Mouse (Mus musculus) embryo, embryonic 9.5 days (tissue): ENCODE measurements around the gene Glis3.

ENCODE experiments used
- DNase-seq: peaks from one replicate; pipeline ENCODE4 v3.0.0-alpha.2; 2017; ENCODE audit errors: extremely low spot score

The Glis3 gene

DNA sequence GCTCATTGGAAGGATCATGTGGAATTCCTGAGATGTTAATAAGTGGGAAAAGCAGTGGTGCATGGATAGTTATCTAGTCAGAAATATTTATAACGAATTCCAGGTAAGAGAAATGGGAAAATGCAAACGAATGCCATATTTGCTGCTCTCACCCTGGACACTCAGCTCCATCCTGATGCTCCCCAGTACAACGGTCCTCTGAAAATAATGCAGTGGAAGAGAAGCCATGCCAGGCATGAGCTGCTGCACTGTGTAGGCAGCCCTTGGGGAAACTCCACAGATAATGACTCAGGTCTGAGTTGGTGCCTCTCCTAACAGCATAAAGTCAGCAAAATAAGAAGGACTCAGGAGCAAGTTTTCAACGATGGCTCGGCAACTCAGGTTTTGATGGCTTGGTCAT lies 433.7 kb downstream of the Glis3 start:
- DNase-seq: no peak

DNA sequence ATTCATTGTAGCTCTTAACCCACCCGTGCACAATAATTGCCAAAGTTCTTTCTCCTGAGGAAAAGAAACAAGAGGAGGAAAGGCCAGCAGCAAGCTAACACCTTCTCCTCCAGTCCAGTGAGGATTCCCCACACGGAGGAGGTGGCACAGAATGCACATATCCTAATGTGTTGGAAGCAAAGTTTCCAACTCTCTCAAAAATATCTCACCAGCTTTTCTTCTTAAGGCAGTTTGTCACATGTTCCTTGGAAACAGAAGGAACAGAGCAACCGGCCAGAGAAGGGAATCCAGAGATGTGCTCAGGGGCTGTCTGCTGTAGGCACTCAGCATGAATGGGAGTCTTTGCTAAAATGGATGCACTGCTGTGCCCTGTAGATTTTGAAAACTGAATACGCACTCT lies 441.8 kb downstream of the Glis3 start:
- no peak for DNase-seq

DNA sequence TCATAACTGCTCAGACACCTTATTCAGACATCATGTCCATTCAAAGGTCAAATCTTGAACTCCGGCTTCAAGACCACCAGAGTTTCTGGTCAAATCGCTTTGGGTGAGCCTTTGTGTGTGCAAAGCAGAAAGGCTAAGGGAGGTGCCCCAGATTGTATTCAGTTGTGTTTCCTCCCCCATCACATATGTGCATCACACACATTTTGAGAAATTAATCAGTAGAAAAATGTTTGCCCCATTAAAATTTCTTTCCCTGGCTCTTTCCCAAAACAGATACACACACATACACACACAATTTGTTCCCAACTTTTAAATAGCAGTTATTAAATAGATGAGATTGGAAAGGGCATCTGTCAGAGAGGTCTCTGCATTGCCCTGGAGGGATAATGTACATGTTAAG lies 442.3 kb downstream of the Glis3 start:
- no peak for DNase-seq

DNA sequence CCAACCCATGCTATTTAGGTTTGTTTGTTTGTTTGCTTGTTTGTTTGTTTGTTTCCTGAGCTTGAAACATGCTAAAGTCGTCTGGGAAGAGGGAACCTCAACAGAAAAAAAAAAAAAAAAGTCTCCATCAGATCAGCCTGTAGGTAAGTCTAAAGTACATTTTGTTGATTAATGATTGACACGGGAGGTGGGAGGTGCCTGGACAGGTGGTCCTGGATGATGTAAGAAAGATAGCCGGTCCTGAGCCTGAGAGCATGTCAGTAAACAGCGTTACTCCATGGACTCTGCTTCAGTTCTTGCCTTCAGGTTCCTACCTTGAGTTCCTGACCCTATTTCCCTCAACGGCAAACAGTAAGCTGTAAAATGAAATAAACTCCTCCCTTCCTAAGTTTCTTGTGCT lies 444.3 kb downstream of the Glis3 start:
- no peak for DNase-seq

DNA sequence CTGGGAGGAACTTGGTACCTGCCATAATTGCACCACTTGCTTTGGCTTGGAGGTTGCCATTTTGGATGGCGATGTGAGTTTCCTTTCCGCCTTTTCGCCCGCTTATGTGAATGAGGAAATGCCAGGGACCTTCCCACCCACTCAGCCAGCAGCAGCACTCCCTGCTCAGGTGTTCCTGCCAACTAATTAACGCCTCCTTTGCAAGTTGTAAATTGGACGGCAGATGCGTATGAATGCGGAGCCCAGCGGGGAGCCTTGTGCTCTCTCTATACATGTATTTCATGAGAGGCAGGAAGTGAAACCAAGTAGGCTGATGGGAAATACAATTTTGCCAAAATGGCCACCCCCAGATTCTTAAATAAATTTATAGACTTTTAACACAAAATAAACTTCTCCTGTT lies 444.8 kb downstream of the Glis3 start:
- DNase-seq: no peak

DNA sequence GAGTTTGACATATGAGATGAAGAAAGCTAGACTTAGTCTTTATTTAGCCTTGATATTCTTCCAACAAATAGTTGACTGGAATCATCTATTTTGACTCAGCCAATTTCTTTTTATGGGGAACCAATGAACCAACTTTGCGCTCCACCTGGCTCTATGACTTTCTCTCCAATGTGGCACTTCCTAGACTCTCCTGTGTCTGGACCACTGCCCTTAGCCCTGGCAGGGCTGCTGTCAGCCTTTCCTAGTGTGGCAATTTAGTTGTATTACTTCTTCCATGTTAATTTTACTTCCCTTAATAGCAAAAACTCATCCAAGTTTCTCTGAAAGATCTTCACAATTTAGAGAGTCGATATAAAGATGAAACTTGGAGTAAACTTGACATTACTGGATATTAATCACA lies 445.2 kb downstream of the Glis3 start:
- DNase-seq: no peak

DNA sequence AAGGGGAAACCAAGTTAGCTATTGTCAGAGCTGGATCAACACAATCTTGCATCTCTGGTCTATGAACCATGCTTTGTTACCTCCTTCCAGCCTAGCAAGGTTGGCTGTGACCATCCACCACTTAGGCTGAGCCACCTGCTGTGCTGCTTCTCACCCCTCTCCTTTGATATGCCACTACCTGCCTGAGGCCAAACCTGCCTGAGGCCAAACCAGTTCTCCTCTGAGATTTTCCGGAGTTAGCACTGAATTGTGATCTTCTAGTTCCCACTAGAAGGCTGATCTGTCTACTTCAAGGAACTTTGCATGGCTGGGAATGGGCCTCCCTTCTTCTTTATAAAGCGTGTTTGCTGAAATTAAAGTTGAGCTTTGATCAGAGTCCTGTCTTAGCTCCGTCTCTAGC lies 448.4 kb downstream of the Glis3 start:
- no peak for DNase-seq

DNA sequence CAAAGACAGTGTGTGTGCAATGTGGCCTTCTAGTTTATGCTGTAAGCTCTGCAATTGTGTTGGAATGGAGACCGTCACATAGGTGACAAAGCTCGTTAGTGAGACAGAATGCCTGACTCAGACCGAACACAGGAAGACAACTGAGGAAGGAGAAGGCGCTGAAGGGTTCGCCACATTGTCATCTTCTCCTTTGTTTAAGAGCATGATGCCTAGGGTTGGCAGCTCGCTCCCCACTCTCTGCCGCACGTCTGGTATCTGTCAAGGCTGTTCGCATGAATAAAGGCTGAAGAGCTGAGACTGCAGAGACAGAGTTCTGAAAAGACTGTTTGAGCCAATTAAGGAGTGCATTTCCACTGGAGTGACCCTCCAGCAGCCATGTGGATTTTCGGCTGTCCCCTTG lies 452.4 kb downstream of the Glis3 start:
- DNase-seq: no peak

DNA sequence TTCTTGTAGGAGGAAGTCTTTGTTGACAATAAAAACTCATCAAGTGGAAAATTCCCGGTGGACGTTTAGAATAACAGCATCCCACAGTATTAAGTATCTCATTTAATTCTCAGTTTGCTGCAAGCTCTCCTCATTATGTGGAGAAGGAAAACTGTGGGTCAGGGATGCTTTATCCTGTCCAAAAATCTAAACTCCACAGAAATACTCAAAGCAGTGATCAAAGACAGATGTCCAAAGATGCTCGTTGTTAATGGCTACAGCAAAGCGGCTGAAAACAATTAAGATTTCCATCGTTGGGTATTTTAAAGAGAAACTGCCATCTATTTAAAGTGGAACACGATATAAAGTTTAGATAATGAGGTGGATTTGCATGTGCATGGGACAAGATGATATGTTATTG lies 454.2 kb downstream of the Glis3 start:
- no peak for DNase-seq

DNA sequence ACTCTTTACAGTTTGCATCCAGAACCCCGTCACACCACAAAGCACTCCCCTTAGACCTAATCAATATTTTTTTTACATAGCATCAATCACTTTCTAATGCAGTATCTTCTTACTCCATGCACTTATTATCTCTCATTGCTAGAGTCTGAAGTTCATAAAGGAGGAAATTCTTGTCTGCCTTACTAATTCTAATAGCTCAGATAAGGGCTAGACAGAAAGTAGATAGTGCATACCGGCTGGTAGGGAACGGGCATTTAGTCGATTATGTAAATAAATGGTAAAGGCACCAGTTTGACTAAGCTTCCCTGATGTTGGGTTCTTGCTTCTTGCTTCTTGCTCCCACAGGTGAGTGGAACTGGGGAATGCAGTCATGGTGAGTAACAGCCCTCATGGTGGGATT lies 468.2 kb downstream of the Glis3 start:
- no peak for DNase-seq
